Mouse (Mus musculus): ENCODE measurements around the gene Peak1. TPM values are rescaled to one million over a fixed set of nuclear protein-coding genes. Genes with fewer than 3 reads are reported as not detected.

The Peak1 gene
- polyA plus RNA-seq (2014; fragmentation: Illumina TruSeq; extraction: RNeasy Lipid Tissue Mini Kit (QIAGEN cat#74804); ENCODE audit: low read depth, low replicate concordance) = 12.3 TPM

DNA sequence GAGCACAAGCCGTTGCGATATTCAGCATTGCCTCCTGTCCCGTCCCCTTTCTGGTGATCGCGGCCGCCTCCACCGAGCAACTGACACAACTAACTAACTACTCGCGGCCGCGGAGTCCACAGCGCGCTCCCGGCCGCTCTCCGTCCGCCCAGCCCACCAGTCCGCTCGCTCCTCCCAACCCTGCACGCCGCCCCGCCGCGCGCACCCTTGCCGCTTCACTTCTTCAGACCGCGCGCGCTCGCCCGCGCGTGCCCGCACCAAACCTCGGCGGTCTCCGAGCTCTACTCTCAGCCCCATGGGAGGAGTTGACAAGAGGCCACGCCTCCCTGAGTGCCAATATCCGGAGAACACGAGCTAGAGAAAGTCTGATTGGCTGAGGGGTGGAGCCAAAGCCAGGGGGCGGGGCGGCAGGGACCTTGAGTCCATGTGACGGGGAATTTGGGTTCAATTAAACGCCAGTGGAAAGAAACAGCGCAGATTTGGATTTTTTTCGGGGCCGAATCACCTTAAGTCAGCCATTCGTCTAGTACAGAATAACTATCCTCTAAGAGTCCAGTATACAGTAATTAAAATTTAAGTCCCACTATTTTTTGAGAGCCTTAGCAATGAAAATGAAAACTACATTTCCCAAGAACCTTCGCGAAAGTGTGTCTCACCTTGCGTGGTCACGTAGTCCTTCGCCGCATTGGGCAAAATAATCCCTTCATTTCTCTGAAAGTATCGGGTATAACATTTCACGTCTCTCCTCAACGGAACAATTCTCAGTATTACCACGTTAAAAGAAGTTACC, at the start of gene Peak1, which contains the start of gene Hmg20a:
Peak1 (minus strand) TSS at position 120 of the 790 bp plus-strand sequence.
Hmg20a (plus strand) TSS at position 662 of the 790 bp plus-strand sequence.

DNA sequence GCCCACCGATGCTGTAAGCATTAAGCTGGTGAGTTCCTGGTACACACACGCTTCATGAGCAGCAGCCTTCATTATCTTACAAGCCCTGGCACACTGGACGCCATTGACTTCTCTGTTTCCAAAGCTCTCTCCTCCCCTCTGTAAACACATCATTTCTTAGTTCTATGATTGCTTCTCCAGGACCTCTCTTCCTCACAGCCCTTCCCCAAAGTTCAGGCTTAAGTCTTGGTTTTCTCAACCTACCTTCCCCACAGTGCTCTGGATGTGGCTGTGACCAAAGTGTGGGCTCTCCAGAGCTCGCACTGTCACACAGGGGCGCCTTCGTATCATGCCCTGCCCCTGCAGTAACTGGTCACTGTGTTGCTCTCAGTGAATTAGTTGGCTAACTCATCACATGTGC, 252.5 kb downstream of the Peak1 start, which contains the start of gene Tspan3:
Tspan3 (minus strand) TSS at position 101 of the 400 bp plus-strand sequence.

Other genes with a start within 250 kb of the Peak1 start
- 19.8 TPM for gene Hmg20a, start 542 bp upstream of the Peak1 start, polyA plus RNA-seq (2014; fragmentation: Illumina TruSeq; extraction: RNeasy Lipid Tissue Mini Kit (QIAGEN cat#74804); ENCODE audit: low read depth, low replicate concordance)